Mouse (Mus musculus) bone marrow macrophage, adult 2 months (primary cell): ENCODE measurements around the gene Crybg2.

Experiments used
- CTCF ChIP-seq: IDR thresholded peaks from 2 replicates; pipeline ENCODE4 v1.5.1; 2012; ENCODE audit warnings: low read depth, mild to moderate bottlenecking, low read length, moderate library complexity
- POLR2A ChIP-seq: IDR thresholded peaks from 2 replicates; pipeline ENCODE4 v1.6.1; 2012; ENCODE audit warnings: mild to moderate bottlenecking, low read depth, low read length, borderline replicate concordance

DNA sequence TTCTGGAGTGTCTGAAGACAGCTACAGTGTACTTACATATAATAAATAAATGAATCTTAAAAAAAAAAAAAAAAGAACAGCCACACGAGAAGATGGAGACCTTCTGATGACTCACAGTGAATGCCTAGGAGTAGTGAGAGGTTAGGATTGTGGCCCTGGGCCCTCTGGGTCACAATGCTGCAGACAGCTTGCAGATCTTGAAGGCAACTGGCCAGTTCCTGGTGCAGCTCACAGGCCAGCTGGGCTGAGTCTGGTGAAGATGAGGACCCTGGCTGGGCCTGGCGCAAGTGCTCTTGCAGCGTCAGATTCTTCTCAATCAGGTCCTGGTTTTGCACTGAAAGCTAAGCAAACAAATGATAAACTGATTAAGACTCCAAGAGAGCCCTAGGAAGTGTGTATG lies 71.5 kb downstream of the Crybg2 start:
- TF ChIP-seq CTCF, result no peak
- no peak for TF ChIP-seq POLR2A
